Mouse (Mus musculus) left cerebral cortex, adult 18-20 months (tissue): ENCODE data around the gene Sptlc2. TPM values are rescaled to one million over a fixed set of nuclear protein-coding genes. Genes with fewer than 3 reads are reported as not detected.

ENCODE experiments used
- DNase-seq, 2 experiments: peaks; one replicate each; pipeline ENCODE4 v3.0.0; 2021 to 2022; ENCODE audit warnings: low spot score in 2 of 2, mixed read lengths in 1 of 2
- long read RNA-seq, 2 experiments: library from polyadenylated mRNA; stranded (forward); transcript quantifications; one replicate each; pipeline ENCODE4 v2.0.0; 2021
- total RNA-seq, 2 experiments: library from RNA; stranded (reverse); gene quantifications; 2 replicates each; pipeline ENCODE4 v1.2.3; 2021

Gene Sptlc2
- total RNA-seq, result 10 to 100 TPM; 31.7 to 33.3 TPM
- long read RNA-seq, experiment 1, full-length matches to known transcripts, result 16 of 21 reads
- long read RNA-seq, experiment 1, partial matches to known transcripts, result 1 of 21 reads
- long read RNA-seq, experiment 1, other reads (novel, unspliced or antisense), result 4 of 21 reads
- long read RNA-seq, experiment 2, full-length matches to known transcripts, result 13 of 17 reads
- long read RNA-seq, experiment 2, partial matches to known transcripts, result 1 of 17 reads
- long read RNA-seq, experiment 2, other reads (novel, unspliced or antisense), result 3 of 17 reads

DNA sequence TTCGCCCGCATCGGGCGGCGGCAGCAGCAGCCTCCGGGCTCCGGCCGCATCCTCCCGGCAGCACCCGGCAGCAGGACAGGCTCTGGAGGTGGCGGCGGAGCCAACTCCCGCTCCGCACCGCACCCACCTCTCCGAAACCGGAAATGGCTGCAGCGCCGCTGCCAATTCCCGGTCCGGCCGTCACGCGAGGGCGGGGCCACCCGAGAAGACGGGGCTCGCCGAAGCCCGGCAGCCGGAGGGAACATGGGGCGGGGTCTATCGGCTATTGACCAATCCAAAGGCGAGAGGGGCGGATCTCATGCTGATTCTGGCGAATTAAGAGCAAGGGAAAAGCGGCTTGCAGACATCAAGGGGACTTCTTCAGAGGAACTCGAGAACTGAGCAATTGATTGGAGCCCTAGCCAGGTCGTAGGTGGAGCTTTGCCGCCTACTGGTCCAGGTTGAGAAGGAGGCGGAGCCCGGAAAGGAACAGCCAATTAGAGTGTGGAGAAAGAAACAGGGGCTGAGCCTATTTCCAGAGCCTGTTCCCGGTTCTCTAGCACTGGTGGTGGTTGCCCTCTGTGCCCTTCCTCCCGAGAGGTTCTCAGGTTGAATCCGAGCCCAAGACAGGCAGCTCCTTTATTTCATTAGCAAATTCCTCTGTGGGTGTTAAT, at the start of gene Sptlc2:
Gene Sptlc2 (minus strand): TSS at position 234 of the 653 bp plus-strand sequence.
- DNase-seq, result peak; percentile 99 to 100

DNA sequence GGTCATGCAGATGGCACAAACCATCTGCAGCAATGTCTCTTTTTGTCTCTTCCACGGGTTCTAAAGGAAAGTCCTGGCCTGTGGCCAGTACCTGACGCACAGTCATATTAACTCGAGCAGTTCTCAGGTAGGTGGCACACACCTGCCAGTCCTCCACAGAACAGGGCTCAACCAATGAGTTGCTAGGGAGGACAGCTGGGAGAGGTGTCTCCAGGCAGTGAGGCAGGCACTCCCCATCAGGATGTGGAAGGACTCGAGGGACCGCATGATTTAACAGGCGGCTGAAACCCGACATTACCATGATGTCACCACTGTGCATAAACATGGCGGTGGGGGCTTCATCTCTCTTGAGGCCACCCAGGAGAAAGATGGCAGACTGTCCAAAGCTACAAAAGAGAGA, 40.7 kb upstream of the Sptlc2 start:
- DNase-seq, result no peak

DNA sequence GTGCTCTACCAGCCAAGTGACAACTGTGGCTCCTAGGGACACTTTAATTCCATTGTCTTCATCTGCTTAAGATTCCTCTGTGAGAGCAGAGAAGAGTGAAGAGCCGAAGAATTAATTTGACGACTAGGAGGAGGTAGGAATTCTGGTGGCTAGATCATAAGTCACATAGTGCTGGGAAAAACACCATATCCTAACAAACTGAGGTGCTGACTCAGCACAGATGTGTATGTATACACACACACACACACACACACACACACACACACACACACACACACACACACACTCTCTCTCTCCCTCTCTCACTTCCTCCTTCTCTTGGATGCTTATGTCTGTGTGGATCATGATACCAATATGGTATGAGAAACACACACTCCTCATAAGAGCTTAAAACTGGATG, 40.1 kb upstream of the Sptlc2 start:
- DNase-seq, result no peak

DNA sequence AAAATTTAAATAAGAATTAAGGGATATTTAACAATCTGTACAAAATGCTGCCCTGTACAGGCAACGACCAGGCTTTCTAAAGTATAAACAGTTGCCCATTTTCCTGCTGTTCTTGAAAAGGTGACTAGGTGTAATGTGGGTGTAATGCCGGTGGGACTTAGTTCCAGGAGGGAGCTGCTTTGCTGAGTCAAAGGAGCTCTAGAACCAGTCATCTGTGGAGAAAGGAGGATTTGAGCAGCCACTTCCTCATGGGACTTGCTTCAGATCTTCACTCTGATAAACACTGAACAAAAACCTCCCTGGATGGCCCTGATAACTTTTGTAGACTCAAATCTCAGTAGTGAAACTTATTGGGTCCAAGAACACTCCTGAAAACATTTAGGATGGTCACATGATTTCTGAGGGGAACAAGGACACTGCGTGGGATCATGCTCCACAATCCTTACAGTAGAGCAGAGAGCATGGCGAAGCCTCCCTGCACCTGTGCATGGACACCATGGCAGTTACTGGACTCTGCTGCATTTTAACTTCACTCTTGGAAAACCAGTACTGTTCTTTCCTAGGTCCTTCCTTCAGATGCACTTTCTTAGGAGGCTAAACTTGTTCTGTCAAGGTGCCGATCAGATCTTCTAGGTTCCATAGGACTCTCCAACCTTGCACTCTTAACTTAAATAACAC, 38.3 kb upstream of the Sptlc2 start:
- no peak for DNase-seq

DNA sequence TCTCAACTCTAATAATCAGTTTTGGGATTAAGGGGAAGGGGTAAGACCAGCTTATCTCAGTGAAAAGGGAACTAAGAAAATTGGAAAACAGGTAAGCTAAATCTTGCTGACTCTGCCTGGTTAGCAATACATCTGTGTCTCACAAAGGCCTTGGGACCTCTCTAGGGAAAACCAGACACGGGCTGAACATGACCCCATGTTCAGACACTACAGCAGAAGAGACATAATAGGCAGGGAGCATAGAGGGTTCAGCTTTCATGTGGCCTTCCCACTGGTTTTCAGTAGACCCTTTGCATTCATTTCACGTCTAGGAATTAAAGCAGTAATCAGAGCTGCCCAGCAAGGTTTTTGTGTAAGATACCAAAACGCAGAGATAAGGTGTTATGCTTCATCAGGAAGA, 36.4 kb upstream of the Sptlc2 start:
- DNase-seq, result no peak

DNA sequence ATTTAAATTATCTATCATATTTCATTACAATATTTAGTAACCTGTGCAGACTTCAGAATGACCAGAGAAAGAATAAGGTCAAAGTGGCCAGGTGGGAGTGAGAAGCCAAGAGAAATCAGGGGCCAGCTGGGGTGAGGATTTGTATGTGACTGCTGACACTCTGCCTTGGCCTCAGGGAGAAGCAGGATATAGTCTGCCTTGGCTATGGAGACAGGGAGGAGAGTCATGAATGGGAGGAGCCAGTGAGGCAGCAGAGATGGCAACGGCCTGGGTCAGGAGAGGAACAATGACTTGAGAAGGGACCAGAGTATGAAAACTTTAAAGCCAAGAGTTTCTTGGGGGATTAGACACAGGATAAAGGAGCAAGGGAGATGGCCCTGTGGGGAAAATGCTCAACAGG, 35.5 kb upstream of the Sptlc2 start:
- no peak for DNase-seq

DNA sequence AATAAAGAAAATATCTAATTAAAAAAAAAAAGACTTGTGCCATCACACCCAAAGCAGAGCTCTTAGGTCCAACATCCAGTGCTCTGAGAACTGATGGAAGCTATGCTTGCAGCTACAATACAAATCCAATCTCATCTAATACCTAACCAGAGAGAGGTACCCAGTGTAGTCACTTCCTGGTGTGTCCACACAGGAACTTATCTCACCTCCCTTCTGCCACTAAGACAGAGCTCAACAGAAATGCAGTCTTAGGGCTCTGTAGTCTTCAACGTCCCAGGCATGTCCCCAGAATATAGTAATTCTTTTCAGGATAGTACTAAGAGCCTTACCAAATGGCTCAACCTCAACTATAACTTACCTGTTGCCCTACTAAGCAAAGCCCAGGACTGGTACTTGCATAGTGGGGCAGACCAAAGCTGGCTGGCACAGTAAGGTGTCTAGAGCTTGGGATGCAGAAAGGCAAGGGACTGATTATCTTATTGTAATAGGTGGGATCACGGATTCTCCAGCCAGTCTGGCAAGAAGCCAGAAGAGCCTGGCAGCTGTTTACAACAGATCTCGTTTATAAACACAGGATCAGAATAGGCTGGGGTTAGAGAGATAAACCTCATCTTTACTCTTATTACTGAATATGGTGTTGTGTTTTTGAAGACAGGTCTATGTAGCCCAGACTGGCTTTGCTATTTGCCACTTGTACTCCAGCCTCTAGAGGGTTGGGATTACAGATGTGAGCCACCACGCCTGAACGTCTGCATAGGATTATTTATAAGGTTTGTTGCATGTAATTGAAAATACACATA, 33.8 kb upstream of the Sptlc2 start:
- no peak for DNase-seq

DNA sequence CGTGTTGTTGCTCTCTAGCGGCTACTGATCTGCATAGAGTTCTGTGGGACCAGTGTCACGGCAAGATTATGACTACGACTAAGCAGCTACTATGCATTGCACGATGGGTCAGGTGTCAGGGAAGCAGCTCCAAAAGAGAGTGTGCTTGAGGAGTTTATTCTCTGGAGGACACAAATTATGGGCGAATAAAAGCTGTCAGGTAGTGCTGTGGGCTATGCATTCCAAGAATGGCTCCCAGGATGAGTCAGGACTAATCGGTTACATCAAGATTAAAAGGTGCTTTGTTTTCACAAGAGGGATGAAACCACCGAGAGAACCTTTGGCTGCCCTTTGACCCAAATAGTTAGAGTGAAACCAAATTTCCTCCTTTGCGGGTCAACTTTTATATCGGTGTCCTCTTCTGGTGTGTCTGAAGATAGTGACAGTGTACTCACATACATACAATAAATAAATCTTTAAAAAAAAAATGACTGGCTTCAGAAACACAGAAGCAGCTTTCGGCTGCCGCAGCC, 31.9 kb upstream of the Sptlc2 start:
- DNase-seq, result no peak

DNA sequence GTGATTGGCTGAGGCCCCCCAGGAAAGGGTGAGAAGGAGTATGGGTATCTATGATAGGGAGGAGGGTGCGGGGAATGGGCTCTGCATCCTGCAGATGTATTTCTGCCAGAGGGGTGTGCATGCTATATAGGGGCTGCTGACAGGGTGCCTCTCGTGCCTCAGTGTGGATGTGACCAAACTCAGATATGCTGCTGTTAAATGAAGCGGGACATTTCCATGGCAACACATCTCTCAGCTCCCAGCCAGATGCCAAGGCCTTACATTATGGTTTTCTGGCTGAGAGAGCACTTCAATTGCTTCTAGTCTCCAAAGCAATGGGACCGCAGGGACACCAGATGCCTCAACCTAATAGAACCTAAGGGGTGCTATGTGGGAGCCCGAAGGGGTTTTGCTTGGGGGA, 30.8 kb upstream of the Sptlc2 start:
- DNase-seq, result no peak

DNA sequence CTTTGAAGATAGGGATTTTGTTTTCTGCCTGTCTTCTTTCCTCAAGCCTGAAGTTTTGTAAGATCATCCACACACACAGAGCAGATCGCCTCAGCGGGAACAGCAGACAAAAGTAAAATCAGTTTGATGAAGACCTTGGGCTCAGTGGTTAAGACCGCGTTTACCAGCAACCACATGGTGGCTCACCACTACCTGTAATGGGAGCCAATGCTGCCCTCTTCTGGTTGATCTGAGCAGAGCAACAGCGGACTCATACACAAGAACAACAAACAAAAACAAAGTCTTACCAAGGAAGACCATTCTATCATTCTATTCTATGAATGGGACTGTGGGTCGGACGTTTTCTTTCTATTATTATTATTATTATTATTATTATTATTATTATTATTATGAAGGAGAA, 28.5 kb upstream of the Sptlc2 start:
- DNase-seq, result peak; percentile 19 to 43

DNA sequence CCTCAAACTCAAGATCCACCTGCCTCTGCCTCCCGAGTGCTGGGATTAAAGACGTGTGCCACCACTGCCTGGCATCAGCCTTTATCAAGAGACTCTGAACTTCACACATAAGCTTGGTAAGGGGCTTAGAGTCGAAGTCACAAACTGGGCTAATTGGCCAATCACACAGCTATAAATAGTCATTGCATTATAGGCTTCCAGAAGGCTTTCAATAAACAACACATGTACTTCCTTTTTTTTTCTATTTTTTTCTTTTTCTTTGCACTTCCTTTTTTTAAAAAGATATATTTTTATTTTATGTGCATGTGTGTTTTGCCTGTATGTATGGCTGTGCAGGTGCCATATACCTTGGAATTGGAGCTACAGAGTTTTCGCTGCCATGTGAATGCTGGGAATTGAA, 27.2 kb upstream of the Sptlc2 start:
- DNase-seq, result no peak

DNA sequence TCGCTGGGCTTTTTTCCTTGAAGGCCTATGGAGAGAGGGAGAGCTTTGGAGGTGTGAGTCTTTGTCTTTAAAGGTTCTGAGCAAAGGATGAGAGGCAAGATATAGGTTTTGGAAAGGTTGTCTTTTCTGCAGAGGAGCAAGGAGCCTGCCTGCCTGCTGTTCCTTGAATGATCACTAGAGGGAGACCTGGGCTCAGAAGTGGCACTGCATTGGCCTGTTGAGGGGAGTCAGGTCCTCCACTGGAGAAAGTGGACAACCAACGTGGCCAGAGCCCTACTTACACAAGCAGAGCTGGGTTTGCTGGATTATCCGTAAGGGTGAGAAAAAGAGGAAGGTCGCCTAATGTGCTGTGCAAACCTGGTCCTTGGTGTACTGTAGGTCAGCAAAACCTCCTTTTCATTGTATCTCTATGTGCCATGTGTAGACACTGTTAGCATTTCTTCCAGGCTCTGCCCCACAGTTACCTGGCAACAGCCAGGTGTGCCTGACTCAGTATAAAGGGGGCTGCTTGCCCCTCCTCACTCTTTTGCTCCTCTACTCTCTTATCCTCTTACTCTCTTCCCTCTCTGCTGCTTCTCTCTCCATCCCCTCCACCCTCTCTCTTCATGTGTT, 25.1 kb upstream of the Sptlc2 start:
- DNase-seq, result peak; percentile 70 to 84

DNA sequence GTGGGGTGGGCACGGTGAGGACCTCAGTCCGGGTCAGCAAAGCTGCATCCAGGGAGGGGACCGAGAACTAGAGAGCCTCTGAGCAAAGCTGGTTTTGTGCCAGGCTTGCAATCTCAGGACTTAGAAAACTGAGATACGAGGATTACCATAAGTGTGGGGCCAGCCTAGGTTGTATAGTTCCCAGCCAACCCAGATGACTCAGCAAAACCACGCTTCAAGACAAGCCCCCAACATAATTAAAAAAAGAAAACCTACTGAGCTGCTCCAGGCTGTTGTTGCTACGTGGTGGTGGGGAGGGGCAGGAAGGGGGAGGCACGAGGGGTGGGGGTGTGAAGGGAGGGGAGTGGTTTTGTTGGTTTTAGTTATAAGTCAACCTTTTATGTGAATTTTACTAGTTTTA, 22.8 kb upstream of the Sptlc2 start:
- DNase-seq, result no peak

DNA sequence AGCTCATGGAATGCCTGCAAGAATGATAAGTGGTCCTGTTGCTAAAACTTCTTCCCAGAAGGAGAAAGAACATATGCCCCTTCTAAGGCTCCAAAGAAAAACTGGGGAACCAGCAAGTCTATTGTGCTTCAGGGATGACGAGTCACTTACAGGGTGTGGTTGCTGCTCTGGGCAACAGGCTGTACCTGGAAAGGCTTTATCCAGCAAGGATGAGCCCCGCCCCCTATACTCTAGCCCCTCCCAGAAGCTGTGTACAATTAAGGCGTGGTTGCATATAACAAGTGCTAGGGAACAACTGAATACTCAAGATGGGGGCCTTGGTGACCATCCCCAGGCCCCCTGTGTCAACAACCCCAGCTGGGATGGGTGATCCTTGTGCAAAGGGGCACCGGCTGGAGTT, 21.0 kb upstream of the Sptlc2 start:
- no peak for DNase-seq

DNA sequence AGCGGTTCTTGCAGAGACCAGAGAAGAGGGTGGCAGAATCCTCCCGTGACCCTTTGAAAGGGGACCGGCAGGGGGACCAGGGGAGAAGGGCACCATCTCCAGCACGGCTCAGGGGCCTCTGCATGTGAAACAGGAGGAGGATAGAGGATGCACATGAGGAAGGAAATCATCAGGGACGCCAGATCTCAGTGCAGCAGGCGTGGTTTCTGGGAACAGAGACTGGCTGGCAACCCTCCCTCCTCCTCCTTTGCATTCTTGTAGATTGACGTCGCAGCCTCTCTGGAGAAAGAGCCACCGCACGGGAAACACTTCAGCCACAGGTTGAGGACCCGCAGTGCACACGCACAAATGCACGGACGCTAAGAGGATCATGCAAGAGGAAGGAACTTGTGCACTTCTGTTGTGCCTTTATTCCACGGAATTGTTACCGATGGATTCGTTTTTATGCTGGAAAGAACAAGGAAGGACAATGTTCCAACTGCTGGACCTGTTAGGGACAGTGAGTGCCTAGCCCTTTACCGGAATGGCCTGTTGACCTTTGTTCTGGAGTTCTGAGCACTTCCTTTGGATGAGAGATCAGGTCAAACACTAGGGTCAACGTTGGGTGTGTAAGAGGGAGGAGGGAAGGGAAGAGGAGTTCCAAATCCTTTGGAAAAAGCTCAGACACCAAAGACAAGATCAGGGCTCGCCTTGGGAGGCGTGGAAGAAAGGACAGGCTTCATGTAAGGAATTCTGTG, 19.9 kb upstream of the Sptlc2 start:
- DNase-seq, result no peak

DNA sequence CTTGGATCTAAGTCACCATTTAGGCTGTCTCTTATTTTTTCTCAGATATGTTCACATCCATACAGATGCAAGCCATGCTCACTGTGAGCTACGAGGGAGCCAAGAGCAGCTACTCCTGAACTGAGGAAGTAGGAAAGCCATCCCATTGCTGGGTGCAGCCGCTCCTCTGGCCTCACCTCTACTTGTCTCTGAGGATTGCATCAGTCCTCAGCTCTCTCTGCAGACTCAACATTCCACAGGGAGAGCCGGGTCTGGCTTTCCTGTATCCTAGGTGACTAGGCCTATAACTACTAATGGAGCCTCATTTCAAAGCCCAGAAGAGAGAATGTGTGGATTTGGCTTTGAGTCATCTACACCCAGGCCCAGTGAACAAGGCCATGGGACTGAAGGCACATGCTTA, 17.6 kb upstream of the Sptlc2 start:
- DNase-seq, result no peak

DNA sequence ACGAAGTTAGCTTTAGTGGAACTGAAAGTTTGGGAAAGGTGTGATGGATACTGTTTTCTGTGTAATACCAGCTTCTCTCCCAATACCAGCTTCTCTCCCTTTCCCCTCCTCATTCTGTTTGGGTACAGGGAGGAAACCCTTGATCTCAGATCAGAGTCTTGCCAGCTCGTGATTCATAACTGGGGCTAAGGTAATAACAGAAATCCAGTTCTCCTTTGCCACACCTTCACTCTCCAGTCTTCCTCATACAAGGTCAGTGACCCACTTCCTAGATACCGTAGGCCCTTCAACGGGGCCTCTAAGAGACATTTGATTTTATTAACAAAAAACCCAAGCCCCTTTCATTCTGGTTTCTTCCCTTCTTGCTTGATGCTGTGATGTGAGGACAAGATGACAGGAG, 17.0 kb upstream of the Sptlc2 start:
- DNase-seq, result no peak

DNA sequence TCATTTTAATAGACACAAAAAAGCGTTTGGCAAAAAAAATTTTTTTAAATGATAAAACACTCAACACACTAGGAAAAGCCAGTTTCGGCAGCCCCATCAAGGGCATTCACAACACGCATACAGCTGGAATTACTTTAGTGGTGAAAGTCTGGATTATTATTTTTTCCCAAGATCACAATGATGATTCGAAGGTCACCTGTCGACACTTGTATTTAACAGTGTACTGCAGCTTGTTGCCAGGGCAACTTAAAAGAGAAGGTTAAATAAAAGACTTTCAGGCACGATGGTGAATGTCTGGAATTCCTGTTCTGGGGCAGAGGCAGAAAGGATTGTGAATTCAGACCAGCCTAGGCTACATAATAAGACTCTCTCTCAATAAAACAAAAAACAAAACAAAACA, 13.7 kb upstream of the Sptlc2 start:
- DNase-seq, result no peak

DNA sequence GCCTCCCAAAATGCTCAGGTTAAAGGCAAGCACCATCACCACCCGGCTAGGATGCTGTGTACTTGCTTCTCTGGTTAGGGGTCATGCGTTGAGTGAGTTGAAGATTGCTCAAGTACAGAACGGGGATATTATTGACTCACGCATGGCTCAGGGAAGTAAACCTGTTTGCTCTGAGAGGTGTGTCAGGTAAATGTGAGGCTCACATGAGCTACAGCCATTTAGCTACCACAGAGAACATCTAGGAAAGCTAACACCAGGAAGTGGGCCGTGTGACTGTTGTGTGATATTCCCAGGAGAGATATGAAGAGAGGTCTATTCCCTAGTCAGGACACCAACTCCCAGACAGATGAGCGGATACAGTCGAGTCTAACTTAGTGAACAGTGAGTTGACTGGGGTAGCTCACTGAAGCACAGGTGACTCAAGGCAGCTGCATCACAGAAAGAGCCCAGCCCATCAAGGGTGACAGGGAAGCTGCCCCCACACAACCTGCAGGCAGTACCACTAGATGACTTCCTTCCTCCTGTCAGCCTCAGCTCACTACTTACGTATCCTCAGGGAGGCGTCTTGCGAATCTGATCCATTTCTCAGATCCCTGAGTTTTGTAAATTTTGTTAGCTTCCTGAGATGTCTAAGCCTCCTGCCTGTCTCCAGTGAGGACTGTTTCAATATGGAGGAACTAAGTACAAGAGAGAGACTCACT, 11.1 kb upstream of the Sptlc2 start:
- no peak for DNase-seq
